Mouse (Mus musculus) liver, embryonic 13.5 days (tissue): ENCODE measurements at regions not wholly inside any gene's neighbourhood (a gene's known extent, or its start where the extent isn't known, plus 50 kb on each side); places are given as distances from the start of the nearest gene placed in this dataset.

Source experiments
- ATAC-seq: fragments of 200-750 bp; cut with Nextera tagmentation; 2 replicates; pipeline ENCODE4 v1.8.0; 2017; ENCODE audit warnings: low read depth, mild to moderate bottlenecking, moderate number of reproducible peaks, moderate library complexity
- DNase-seq: peaks from one replicate; pipeline ENCODE4 v3.0.0; 2022
- H3K27ac ChIP-seq: fragments of 300-500 bp; sonication (generic); 2 replicates; pipeline ENCODE4 v1.5.1; 2015; ENCODE audit warnings: moderate library complexity, mild to moderate bottlenecking, inconsistent platforms
- H3K27me3 ChIP-seq: fragments of 300-500 bp; sonication (generic); 2 replicates; pipeline ENCODE4 v1.6.1; 2015; ENCODE audit warnings: mild to moderate bottlenecking, inconsistent platforms
- H3K36me3 ChIP-seq: fragments of 300-500 bp; sonication (generic); 2 replicates; pipeline ENCODE4 v1.6.1; 2015; ENCODE audit warnings: mild to moderate bottlenecking, inconsistent platforms
- H3K4me1 ChIP-seq: fragments of 300-500 bp; sonication (generic); replicated peaks from 2 replicates; pipeline ENCODE4 v1.6.1; 2015; ENCODE audit warnings: inconsistent platforms
- H3K4me2 ChIP-seq: fragments of 300-500 bp; sonication (generic); 2 replicates; pipeline ENCODE4 v1.6.1; 2015; ENCODE audit warnings: inconsistent platforms, mild to moderate bottlenecking, moderate library complexity
- H3K4me3 ChIP-seq: fragments of 300-500 bp; sonication (generic); replicated peaks from 2 replicates; pipeline ENCODE4 v1.5.1; 2015; ENCODE audit warnings: mild to moderate bottlenecking, inconsistent platforms
- H3K9ac ChIP-seq: fragments of 300-500 bp; sonication (generic); 2 replicates; pipeline ENCODE4 v1.6.1; 2015; ENCODE audit warnings: mild to moderate bottlenecking, inconsistent platforms
- H3K9me3 ChIP-seq: fragments of 300-500 bp; sonication (generic); replicated peaks from 2 replicates; pipeline ENCODE4 v1.6.1; 2016; ENCODE audit warnings: inconsistent platforms
- WGBS: fragments of 180-500 bp; shearing (Covaris S2); methylation state at CpG from one replicate; pipeline ENCODE4 v1.1.7; 2015; ENCODE audit not compliant: insufficient replicate concordance; 5-methylcytosine and 5-hydroxymethylcytosine counted together

- WGBS = 46% methylated on average over 5 of the region's 5 CpGs
- DNase-seq = no peak
- H3K4me1 ChIP-seq = no peaks in the 10 kb centered on the region
- H3K27me3 ChIP-seq = no peaks in the 10 kb centered on the region
- no peak for ATAC-seq
- no peak overlapping the region for H3K4me3 ChIP-seq
- no peaks in the 10 kb centered on the region for H3K9me3 ChIP-seq
- H3K36me3 ChIP-seq = no peaks in the 10 kb centered on the region
- H3K9ac ChIP-seq = no peak overlapping the region
- no peak overlapping the region for H3K4me2 ChIP-seq
- H3K27ac ChIP-seq = no peak overlapping the region
These were observed 289.4 kb upstream of the Dynlrb2 start for GRCm38 (mm10) chr8:116215286-116215860.

- Histone ChIP-seq H3K27ac (no peak overlapping the region), H3K4me1 (no peaks in the 10 kb centered on the region), H3K36me3 (no peaks in the 10 kb centered on the region), H3K9me3 (no peaks in the 10 kb centered on the region), H3K9ac (no peak overlapping the region), H3K4me2 (no peak overlapping the region), H3K4me3 (no peak overlapping the region), H3K27me3 (no peaks in the 10 kb centered on the region)
- ATAC-seq = no peak
- 57% methylated on average over 2 of the region's 2 CpGs for WGBS
- no peak for DNase-seq
These were observed 301.1 kb upstream of the Dynlrb2 start for GRCm38 (mm10) chr8:116203631-116204030.

GRCm38 (mm10) chr8:116200459-116200999, 304.2 kb upstream of the Dynlrb2 start:
- Histone ChIP-seq H3K9ac (no peak overlapping the region), H3K9me3 (no peaks in the 10 kb centered on the region), H3K4me1 (no peaks in the 10 kb centered on the region), H3K27ac (no peak overlapping the region), H3K4me3 (no peak overlapping the region), H3K4me2 (no peak overlapping the region), H3K27me3 (no peaks in the 10 kb centered on the region), H3K36me3 (no peaks in the 10 kb centered on the region)
- ATAC-seq (no peak), DNase-seq (no peak)
- WGBS = 70% methylated on average over 11 of the region's 11 CpGs

- H3K36me3 ChIP-seq = no peaks in the 10 kb centered on the region
- H3K27ac ChIP-seq = no peak overlapping the region
- H3K9me3 ChIP-seq = no peaks in the 10 kb centered on the region
- H3K4me2 ChIP-seq = no peak overlapping the region
- H3K9ac ChIP-seq = no peak overlapping the region
- H3K4me3 ChIP-seq = no peak overlapping the region
- ATAC-seq = no peak
- WGBS = 76% methylated on average over 9 of the region's 9 CpGs
- no peaks in the 10 kb centered on the region for H3K27me3 ChIP-seq
- H3K4me1 ChIP-seq = no peaks in the 10 kb centered on the region
- no peak for DNase-seq
These were observed 308.1 kb upstream of the Dynlrb2 start for GRCm38 (mm10) chr8:116196623-116197184.

- no peak overlapping the region for H3K4me3 ChIP-seq
- WGBS = 27% methylated on average over 3 of the region's 3 CpGs
- ATAC-seq = no peak
- H3K36me3 ChIP-seq = no peaks in the 10 kb centered on the region
- H3K4me1 ChIP-seq = no peaks in the 10 kb centered on the region
- H3K9ac ChIP-seq = no peak overlapping the region
- H3K9me3 ChIP-seq = no peaks in the 10 kb centered on the region
- H3K27me3 ChIP-seq = no peaks in the 10 kb centered on the region
- H3K4me2 ChIP-seq = no peak overlapping the region
- no peak overlapping the region for H3K27ac ChIP-seq
- DNase-seq = no peak
These were observed 312.7 kb upstream of the Dynlrb2 start for GRCm38 (mm10) chr8:116192096-116192495.

- H3K9ac ChIP-seq = no peak overlapping the region
- H3K36me3 ChIP-seq = no peaks in the 10 kb centered on the region
- no peak for DNase-seq
- H3K4me3 ChIP-seq = no peak overlapping the region
- no peaks in the 10 kb centered on the region for H3K9me3 ChIP-seq
- no peak for ATAC-seq
- no peaks in the 10 kb centered on the region for H3K27me3 ChIP-seq
- no peak overlapping the region for H3K27ac ChIP-seq
- no peaks in the 10 kb centered on the region for H3K4me1 ChIP-seq
- H3K4me2 ChIP-seq = no peak overlapping the region
- WGBS = 63% methylated on average over 7 of the region's 7 CpGs
These were observed 319.6 kb upstream of the Dynlrb2 start for GRCm38 (mm10) chr8:116185206-116185605.

- Histone ChIP-seq H3K27me3 (no peaks in the 10 kb centered on the region), H3K36me3 (no peaks in the 10 kb centered on the region), H3K4me2 (no peak overlapping the region), H3K4me1 (no peaks in the 10 kb centered on the region), H3K9me3 (no peaks in the 10 kb centered on the region), H3K27ac (no peak overlapping the region), H3K9ac (no peak overlapping the region), H3K4me3 (no peak overlapping the region)
- WGBS = 40% methylated on average over 8 of the region's 8 CpGs
- DNase-seq (no peak), ATAC-seq (no peak)
These were observed 320.5 kb upstream of the Dynlrb2 start for GRCm38 (mm10) chr8:116184241-116184640.

GRCm38 (mm10) chr8:116177946-116178345, 326.8 kb upstream of the Dynlrb2 start:
- Histone ChIP-seq H3K9ac (no peak overlapping the region), H3K4me2 (no peak overlapping the region), H3K36me3 (no peaks in the 10 kb centered on the region), H3K9me3 (no peaks in the 10 kb centered on the region), H3K4me3 (no peak overlapping the region), H3K27ac (no peak overlapping the region), H3K27me3 (no peaks in the 10 kb centered on the region), H3K4me1 (no peaks in the 10 kb centered on the region)
- ATAC-seq = no peak
- 60% methylated on average over 2 of the region's 2 CpGs for WGBS
- no peak for DNase-seq

GRCm38 (mm10) chr8:116174891-116175290, 329.9 kb upstream of the Dynlrb2 start:
- DNase-seq = no peak
- Histone ChIP-seq H3K4me1 (no peaks in the 10 kb centered on the region), H3K27ac (no peak overlapping the region), H3K9ac (no peak overlapping the region), H3K4me3 (no peak overlapping the region), H3K36me3 (no peaks in the 10 kb centered on the region), H3K4me2 (no peak overlapping the region), H3K9me3 (no peaks in the 10 kb centered on the region), H3K27me3 (no peaks in the 10 kb centered on the region)
- no peak for ATAC-seq
- WGBS = 39% methylated on average over 3 of the region's 3 CpGs

- Histone ChIP-seq H3K36me3 (no peaks in the 10 kb centered on the region), H3K4me1 (no peaks in the 10 kb centered on the region), H3K27me3 (no peaks in the 10 kb centered on the region), H3K9ac (no peak overlapping the region), H3K27ac (no peak overlapping the region), H3K4me3 (no peak overlapping the region), H3K4me2 (no peak overlapping the region), H3K9me3 (no peaks in the 10 kb centered on the region)
- ATAC-seq = no peak
- no peak for DNase-seq
- 61% methylated on average over 1 of the region's 1 CpGs for WGBS
These were observed 330.8 kb upstream of the Dynlrb2 start for GRCm38 (mm10) chr8:116173961-116174360.

- Histone ChIP-seq H3K4me1 (no peaks in the 10 kb centered on the region), H3K4me2 (no peak overlapping the region), H3K27ac (no peak overlapping the region), H3K27me3 (no peaks in the 10 kb centered on the region), H3K36me3 (no peaks in the 10 kb centered on the region), H3K9me3 (no peaks in the 10 kb centered on the region), H3K4me3 (no peak overlapping the region), H3K9ac (no peak overlapping the region)
- DNase-seq (no peak), ATAC-seq (no peak)
- WGBS = 37% methylated on average over 4 of the region's 4 CpGs
These were observed 336.9 kb upstream of the Dynlrb2 start for GRCm38 (mm10) chr8:116167874-116168273.

- H3K9me3 ChIP-seq = no peaks in the 10 kb centered on the region
- 35% methylated on average over 8 of the region's 8 CpGs for WGBS
These were observed 339.8 kb upstream of the Dynlrb2 start for GRCm38 (mm10) chr8:116164989-116165299.

More at GRCm38 (mm10) chr8:116164989-116165299, 339.8 kb upstream of the Dynlrb2 start:
- H3K27me3 ChIP-seq = no peaks in the 10 kb centered on the region
- no peak overlapping the region for H3K27ac ChIP-seq
- DNase-seq = no peak
- H3K4me1 ChIP-seq = no peaks in the 10 kb centered on the region
- H3K9ac ChIP-seq = no peak overlapping the region
- no peak overlapping the region for H3K4me2 ChIP-seq
- H3K36me3 ChIP-seq = no peaks in the 10 kb centered on the region
- no peak overlapping the region for H3K4me3 ChIP-seq
- ATAC-seq = no peak
